ENCODE assay signal across 8 mouse cellular contexts in the genomic region with DNA sequence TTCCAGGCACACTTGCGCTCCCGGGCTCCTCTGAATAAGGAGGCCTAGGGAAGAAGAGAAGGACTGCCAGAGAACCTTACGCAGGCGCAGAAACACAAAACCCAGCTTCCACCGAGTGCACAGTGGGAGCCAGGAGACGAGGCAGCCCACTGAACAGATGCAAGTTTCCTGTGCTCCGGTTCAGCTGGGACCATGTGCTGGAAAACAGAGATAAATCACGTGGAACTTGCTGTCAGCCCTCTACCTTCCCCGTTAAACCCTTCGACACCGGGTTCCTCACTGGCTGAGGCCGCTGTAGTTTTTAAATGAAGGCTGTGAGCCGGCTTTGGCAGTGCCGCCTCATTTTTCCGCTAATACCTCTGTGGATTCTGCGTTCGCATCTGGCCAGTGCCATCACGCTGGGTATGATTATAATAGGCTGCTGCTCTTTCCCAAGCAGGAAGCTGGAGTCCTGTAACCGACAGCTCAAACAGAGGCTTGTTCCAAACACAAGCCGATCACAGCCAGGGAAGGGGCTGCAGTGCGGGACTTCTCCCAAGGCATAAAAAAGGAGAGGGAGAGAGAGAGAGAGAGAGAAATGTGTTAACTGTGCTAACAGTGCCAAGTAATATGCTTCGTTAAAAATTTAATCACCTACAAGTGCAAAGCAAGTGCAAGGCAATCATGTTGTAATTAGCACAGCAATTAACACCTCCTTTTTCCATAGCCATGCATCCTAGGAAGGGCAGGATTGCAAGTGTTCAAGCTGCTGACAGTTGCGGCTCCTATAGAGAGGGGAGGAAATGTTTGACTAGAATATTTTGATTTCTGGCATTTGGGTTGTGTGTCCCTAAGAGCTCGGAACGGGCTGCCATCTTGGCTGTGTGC.
A peak's percentile ranks its signal among the peaks of the same experiment; 100 is the strongest.
DNase-seq lines count a peak whose midpoint lies in the region; ATAC-seq lines count a peak whose summit lies in the region.

No protein-coding gene starts in this region.

- H3K27ac ChIP-seq in midbrain, embryonic 13.5 days: peak overlapping the region; percentile 54

- H3K9ac ChIP-seq in midbrain, embryonic 13.5 days (replicated peaks): peak overlapping the region; percentile 39

- H3K4me2 ChIP-seq in midbrain, embryonic 13.5 days (replicated peaks): peak overlapping the region; percentile 56

- no peaks in the 10 kb centered on the region for H3K36me3 ChIP-seq in midbrain, embryonic 13.5 days

- H3K4me3 ChIP-seq in midbrain, embryonic 13.5 days (replicated peaks): peak overlapping the region; percentile 34

- DNase-seq in cerebellum, postnatal 36 days: peak; percentile 8 to 20
- no peak for DNase-seq in cerebellum, adult 9-10 months
- peak; percentile 36 for DNase-seq in brain, embryonic 18.5 days (ENCODE audit: low read depth, low spot score)
- DNase-seq in frontal cortex, postnatal 36 days (ENCODE audit: low spot score in 2 of 2): peak; percentile 28 to 48
- DNase-seq in layer of hippocampus, adult 8-10 months (ENCODE audit: low spot score in 2 of 2): peak; percentile 44 to 45
- DNase-seq in yolk sac, embryonic 10.5 days (ENCODE audit: low spot score): peak; percentile 9
- no peak for DNase-seq in urinary bladder, postnatal 4 days (ENCODE audit: low spot score in 2 of 2)

- H3K4me1 ChIP-seq in midbrain, embryonic 13.5 days (replicated peaks): peaks cover 23% of the 10 kb centered on the region

- no peaks in the 10 kb centered on the region for H3K9me3 ChIP-seq in midbrain, embryonic 13.5 days

- peak; percentile 84 for ATAC-seq in midbrain, embryonic 13.5 days

- H3K27me3 ChIP-seq in midbrain, embryonic 13.5 days: no peaks in the 10 kb centered on the region

- 30% methylated on average over 25 of the region's 25 CpGs for WGBS in midbrain, embryonic 13.5 days

Comparison
In these comparisons a context has a peak if more than half of its experiments do, and no peak if none do; other contexts are left out.
1. DNase-seq: peak in cerebellum, postnatal 36 days (2 of 2), brain, embryonic 18.5 days (single experiment), frontal cortex, postnatal 36 days (2 of 2), layer of hippocampus, adult 8-10 months (2 of 2) and yolk sac, embryonic 10.5 days (single experiment); none in cerebellum, adult 9-10 months (single experiment) and urinary bladder, postnatal 4 days (0 of 2).